Mouse (Mus musculus): Measurements from ENCODE around the gene March7. TPM values are rescaled to one million over a fixed set of nuclear protein-coding genes. Genes with fewer than 3 reads are reported as not detected.

March7 gene
- polyA plus RNA-seq, 1 experiment from 2014 or later = 94.7 TPM

DNA sequence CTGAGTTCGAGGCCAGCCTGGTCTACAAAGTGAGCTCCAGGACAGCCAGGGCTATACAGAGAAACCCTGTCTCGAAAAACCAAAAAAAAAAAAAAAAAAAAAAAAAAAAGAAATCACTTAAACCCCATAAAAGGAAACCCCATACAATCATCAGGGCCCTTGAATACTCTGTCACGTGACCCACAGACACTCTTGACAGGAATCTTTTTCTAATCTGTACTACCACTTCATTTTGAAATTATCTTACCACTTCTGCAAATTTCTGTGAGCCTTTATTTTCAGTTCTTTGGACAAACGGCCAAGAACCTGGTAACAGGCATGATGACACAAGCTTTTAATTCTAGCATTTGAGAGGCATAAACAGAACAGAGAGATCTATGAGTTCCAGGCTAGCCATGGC, 34.6 kb upstream of the March7 start:
- WGBS = 88% methylated on average over 2 of the region's 4 CpGs

DNA sequence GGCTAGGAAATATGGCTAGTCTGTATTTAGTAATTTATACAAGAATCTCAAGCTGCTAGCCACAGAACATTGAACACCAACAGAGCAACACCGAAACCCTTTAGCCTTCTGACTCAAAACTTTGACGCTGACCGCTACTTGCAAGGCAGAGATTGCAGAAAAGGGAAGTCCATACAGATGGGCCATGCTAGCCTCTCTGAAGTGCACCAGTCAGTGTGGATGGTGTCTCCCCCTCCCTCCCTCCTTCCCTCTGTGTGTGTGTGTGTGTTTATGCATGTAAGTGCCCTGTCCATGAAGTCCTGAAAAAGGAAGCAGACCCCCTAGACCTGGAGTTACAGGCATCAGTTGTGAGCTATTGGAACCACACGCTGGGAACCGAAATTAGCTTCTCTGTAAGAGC, 33.6 kb upstream of the March7 start:
- Histone ChIP-seq H3K4me2 (ENCODE audit: low read length) (no peak overlapping the region), H3K27me3 (ENCODE audit: control insufficient read depth, insufficient read depth, low read depth, low read length) (no peaks in the 10 kb centered on the region), H3K9me3 (replicated peaks; ENCODE audit: control insufficient read depth, low read length, poor library complexity, severe bottlenecking) (peaks cover 7% of the 10 kb centered on the region; the same call in 1 of the 2 replicates), H3K4me3 (ENCODE audit: low read depth, low read length) (no peak overlapping the region), H3K4me1 (ENCODE audit: control insufficient read depth, insufficient read depth, low read length) (no peaks in the 10 kb centered on the region), H3K27ac (ENCODE audit: low read length) (no peak overlapping the region), H3K36me3 (ENCODE audit: control insufficient read depth, insufficient read depth, low read length) (no peaks in the 10 kb centered on the region), H3K9ac (ENCODE audit: low read depth, low read length) (no peak overlapping the region)
- no peak for ATAC-seq
- WGBS = 87% methylated on average over 5 of the region's 5 CpGs

More for the DNA sequence above, 34.6 kb upstream of the March7 start:
- H3K27ac ChIP-seq (ENCODE audit: low read length) = no peak overlapping the region
- H3K27me3 ChIP-seq (ENCODE audit: control insufficient read depth, insufficient read depth, low read depth, low read length) = no peaks in the 10 kb centered on the region
- ATAC-seq = no peak
- H3K4me1 ChIP-seq (ENCODE audit: control insufficient read depth, insufficient read depth, low read length) = no peaks in the 10 kb centered on the region
- H3K4me2 ChIP-seq (ENCODE audit: low read length) = no peak overlapping the region
- H3K9me3 ChIP-seq (replicated peaks; ENCODE audit: control insufficient read depth, low read length, poor library complexity, severe bottlenecking) = peaks cover 7% of the 10 kb centered on the region; the same call in 1 of the 2 replicates
- H3K36me3 ChIP-seq (ENCODE audit: control insufficient read depth, insufficient read depth, low read length) = no peaks in the 10 kb centered on the region
- H3K4me3 ChIP-seq (ENCODE audit: low read depth, low read length) = no peak overlapping the region
- no peak overlapping the region for H3K9ac ChIP-seq (ENCODE audit: low read depth, low read length)

DNA sequence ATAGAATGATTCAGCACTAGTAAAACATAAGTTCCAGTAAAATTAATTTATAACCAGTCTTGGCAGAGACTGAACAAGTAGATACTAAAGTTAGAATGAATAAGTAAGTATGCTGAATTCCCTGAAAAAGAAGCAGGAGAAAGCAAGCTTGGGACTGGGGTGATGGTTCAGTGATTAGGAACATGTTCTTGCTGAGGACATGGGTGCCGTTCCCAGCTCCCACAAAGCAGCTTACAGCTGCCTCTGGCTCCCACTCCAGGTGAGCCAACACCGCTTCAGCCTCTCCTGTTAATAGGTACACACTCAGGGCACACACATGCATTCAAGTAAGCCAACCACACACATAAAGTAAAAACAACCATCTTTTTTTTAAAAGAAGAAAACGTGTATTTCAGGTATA, 32.2 kb upstream of the March7 start:
- no peak for ATAC-seq
- H3K27ac ChIP-seq (ENCODE audit: low read length) = no peak overlapping the region
- H3K4me2 ChIP-seq (ENCODE audit: low read length) = no peak overlapping the region
- no peak overlapping the region for H3K9ac ChIP-seq (ENCODE audit: low read depth, low read length)
- H3K4me3 ChIP-seq (ENCODE audit: low read depth, low read length) = no peak overlapping the region
- H3K36me3 ChIP-seq (ENCODE audit: control insufficient read depth, insufficient read depth, low read length) = no peaks in the 10 kb centered on the region
- no peaks in the 10 kb centered on the region for H3K4me1 ChIP-seq (ENCODE audit: control insufficient read depth, insufficient read depth, low read length)
- WGBS = 78% methylated on average over 3 of the region's 3 CpGs
- H3K27me3 ChIP-seq (ENCODE audit: control insufficient read depth, insufficient read depth, low read depth, low read length) = no peaks in the 10 kb centered on the region
- H3K9me3 ChIP-seq (replicated peaks; ENCODE audit: control insufficient read depth, low read length, poor library complexity, severe bottlenecking) = peaks cover 7% of the 10 kb centered on the region; the same call in 1 of the 2 replicates

DNA sequence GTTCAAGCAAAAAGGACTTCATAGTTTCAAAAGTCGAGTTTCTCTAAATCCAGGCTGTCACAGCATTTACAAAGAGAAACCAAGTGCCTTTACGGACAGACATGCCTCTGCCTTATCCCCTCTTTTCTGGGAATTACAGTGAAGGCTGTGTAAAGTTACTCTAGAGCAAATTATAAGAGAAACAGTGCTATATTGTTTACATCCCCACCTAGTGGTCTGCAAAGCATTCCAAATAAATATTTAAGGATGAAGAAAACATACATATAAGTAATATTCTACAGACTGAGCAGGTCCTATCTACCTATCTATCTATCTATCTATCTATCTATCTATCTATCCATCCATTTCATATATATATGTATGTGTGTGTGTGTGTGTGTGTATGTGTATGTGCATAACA, 28.0 kb upstream of the March7 start:
- ATAC-seq = no peak

DNA sequence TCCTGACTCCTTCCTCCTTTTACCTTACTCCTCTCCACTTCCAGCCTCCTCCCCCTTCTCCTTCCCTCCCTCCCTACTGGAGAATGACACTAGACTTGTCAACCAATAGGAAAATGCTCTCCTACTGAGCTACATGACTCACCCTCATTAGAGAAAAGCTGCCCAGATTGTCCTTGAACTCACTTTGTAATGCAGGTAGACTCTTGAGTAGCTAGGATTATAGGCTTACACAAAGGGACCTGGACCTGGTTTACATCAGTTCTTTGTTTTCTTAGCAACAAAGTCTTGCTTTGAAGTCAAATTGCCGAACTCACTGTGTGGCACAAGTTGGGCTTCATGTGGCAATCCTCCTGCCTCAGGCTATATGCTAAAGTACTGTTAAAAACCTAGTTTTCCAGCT, 12.8 kb upstream of the March7 start:
- Histone ChIP-seq H3K36me3 (ENCODE audit: control insufficient read depth, insufficient read depth, low read length) (no peaks in the 10 kb centered on the region), H3K27me3 (ENCODE audit: control insufficient read depth, insufficient read depth, low read depth, low read length) (no peaks in the 10 kb centered on the region), H3K4me3 (ENCODE audit: low read depth, low read length) (no peak overlapping the region), H3K27ac (ENCODE audit: low read length) (no peak overlapping the region), H3K9me3 (replicated peaks; ENCODE audit: control insufficient read depth, low read length, poor library complexity, severe bottlenecking) (no peaks in the 10 kb centered on the region), H3K4me2 (ENCODE audit: low read length) (no peak overlapping the region), H3K4me1 (ENCODE audit: control insufficient read depth, insufficient read depth, low read length) (no peaks in the 10 kb centered on the region), H3K9ac (ENCODE audit: low read depth, low read length) (no peak overlapping the region)
- no peak for ATAC-seq
- 58% methylated on average over 1 of the region's 1 CpGs for WGBS

More for the DNA sequence above, 28.0 kb upstream of the March7 start:
- Histone ChIP-seq H3K27me3 (ENCODE audit: control insufficient read depth, insufficient read depth, low read depth, low read length) (no peaks in the 10 kb centered on the region), H3K4me3 (ENCODE audit: low read depth, low read length) (no peak overlapping the region), H3K9me3 (replicated peaks; ENCODE audit: control insufficient read depth, low read length, poor library complexity, severe bottlenecking) (no peaks in the 10 kb centered on the region), H3K4me1 (ENCODE audit: control insufficient read depth, insufficient read depth, low read length) (no peaks in the 10 kb centered on the region), H3K36me3 (ENCODE audit: control insufficient read depth, insufficient read depth, low read length) (no peaks in the 10 kb centered on the region), H3K27ac (ENCODE audit: low read length) (no peak overlapping the region), H3K9ac (ENCODE audit: low read depth, low read length) (no peak overlapping the region), H3K4me2 (ENCODE audit: low read length) (no peak overlapping the region)
- 63% methylated on average over 2 of the region's 2 CpGs for WGBS

DNA sequence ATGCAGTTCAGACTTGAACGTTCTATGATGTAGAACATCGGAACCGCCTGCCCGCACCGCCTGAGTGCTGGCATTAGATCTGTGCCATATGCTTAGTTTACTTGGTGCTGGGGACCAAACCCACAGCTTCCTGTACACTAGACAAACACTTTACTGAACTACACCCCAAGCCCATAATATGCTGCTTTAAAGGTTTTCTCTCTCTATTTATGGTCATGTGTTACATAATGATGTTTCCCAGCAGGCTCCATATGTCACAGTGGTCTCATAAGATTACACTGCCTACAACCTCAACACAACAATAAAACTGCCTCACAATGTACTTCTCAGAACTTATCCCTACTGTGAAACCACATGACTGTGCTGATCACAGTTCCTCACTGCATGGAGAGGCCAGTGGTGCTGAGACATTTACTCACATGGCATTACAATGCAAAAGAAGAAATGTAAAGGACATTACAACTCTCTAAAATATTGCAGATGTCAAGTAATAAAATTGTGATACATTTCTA, 9.6 kb upstream of the March7 start:
- H3K9ac ChIP-seq (ENCODE audit: low read depth, low read length) = no peak overlapping the region
- peaks cover 2% of the 10 kb centered on the region; the same call in 1 of the 2 replicates for H3K36me3 ChIP-seq (ENCODE audit: control insufficient read depth, insufficient read depth, low read length)
- no peaks in the 10 kb centered on the region for H3K9me3 ChIP-seq (replicated peaks; ENCODE audit: control insufficient read depth, low read length, poor library complexity, severe bottlenecking)
- no peak for ATAC-seq
- no peaks in the 10 kb centered on the region; the same call in 1 of the 2 replicates for H3K27me3 ChIP-seq (ENCODE audit: control insufficient read depth, insufficient read depth, low read depth, low read length)
- 96% methylated on average over 5 of the region's 5 CpGs for WGBS
- no peak overlapping the region for H3K27ac ChIP-seq (ENCODE audit: low read length)
- no peak overlapping the region for H3K4me2 ChIP-seq (ENCODE audit: low read length)
- H3K4me3 ChIP-seq (ENCODE audit: low read depth, low read length) = no peak overlapping the region
- no peaks in the 10 kb centered on the region for H3K4me1 ChIP-seq (ENCODE audit: control insufficient read depth, insufficient read depth, low read length)

DNA sequence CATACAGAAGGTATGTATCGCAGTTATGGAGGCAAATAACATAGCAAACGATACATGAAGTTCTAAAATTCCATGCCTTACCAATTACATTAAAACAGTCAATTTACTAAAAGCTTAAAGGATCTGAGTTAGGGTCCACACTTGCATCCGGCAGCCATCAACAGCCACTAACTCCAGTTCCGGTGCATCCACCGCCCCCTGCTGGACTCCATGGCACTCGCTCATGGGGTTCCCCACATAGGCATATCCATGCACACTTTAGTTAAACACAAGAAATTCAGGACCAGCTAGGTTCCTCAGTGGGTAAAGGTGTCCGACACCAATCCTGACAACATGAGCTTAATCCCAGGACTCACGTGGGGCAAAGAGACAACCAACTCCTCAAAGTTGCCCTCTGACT, 9.0 kb upstream of the March7 start:
- Histone ChIP-seq H3K4me1 (ENCODE audit: control insufficient read depth, insufficient read depth, low read length) (no peaks in the 10 kb centered on the region), H3K27ac (ENCODE audit: low read length) (no peak overlapping the region), H3K27me3 (ENCODE audit: control insufficient read depth, insufficient read depth, low read depth, low read length) (no peaks in the 10 kb centered on the region; the same call in 1 of the 2 replicates), H3K4me2 (ENCODE audit: low read length) (no peak overlapping the region), H3K9me3 (replicated peaks; ENCODE audit: control insufficient read depth, low read length, poor library complexity, severe bottlenecking) (no peaks in the 10 kb centered on the region), H3K4me3 (ENCODE audit: low read depth, low read length) (no peak overlapping the region), H3K36me3 (ENCODE audit: control insufficient read depth, insufficient read depth, low read length) (peaks cover 2% of the 10 kb centered on the region; the same call in 1 of the 2 replicates), H3K9ac (ENCODE audit: low read depth, low read length) (no peak overlapping the region)
- 48% methylated on average over 8 of the region's 8 CpGs for WGBS
- ATAC-seq = no peak

DNA sequence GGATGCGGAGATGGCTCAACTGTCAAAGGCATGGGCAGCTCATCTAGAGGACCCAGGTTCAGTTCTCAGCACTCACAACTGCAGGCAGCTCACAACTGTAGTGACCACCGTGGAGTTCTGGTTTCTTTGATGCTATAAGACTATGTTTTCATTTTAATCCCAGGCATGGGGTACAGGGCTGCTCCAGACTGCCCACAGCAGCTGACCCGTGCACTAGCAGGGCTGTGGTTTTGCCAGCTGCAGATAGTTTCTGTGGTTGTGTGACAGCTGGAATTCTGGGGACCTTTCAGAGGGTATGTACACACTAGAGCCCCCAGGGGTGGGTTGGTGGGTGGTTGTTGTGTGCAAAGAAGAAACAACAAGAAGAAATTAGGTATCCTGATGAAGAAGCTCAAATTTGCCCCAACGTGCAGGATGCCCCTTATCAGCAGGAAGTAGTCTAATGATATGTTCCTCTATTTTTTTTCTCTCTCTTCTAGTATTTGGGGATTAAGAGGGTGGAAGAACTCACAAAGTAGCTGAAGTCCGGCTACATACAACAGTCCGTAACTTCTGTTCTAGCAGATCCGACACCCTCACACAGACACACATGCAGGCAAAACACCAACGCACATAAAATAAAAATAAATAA, 6.7 kb upstream of the March7 start:
- H3K9me3 ChIP-seq (replicated peaks; ENCODE audit: control insufficient read depth, low read length, poor library complexity, severe bottlenecking) = no peaks in the 10 kb centered on the region
- peaks cover 8% of the 10 kb centered on the region for H3K4me1 ChIP-seq (ENCODE audit: control insufficient read depth, insufficient read depth, low read length)
- peaks cover 2% of the 10 kb centered on the region; the same call in 1 of the 2 replicates for H3K36me3 ChIP-seq (ENCODE audit: control insufficient read depth, insufficient read depth, low read length)
- H3K27me3 ChIP-seq (ENCODE audit: control insufficient read depth, insufficient read depth, low read depth, low read length) = no peaks in the 10 kb centered on the region; the same call in 1 of the 2 replicates
- no peak overlapping the region for H3K4me2 ChIP-seq (ENCODE audit: low read length)
- no peak overlapping the region for H3K4me3 ChIP-seq (ENCODE audit: low read depth, low read length)
- 93% methylated on average over 8 of the region's 8 CpGs for WGBS
- H3K9ac ChIP-seq (ENCODE audit: low read depth, low read length) = no peak overlapping the region
- no peak overlapping the region for H3K27ac ChIP-seq (ENCODE audit: low read length)
- no peak for ATAC-seq

DNA sequence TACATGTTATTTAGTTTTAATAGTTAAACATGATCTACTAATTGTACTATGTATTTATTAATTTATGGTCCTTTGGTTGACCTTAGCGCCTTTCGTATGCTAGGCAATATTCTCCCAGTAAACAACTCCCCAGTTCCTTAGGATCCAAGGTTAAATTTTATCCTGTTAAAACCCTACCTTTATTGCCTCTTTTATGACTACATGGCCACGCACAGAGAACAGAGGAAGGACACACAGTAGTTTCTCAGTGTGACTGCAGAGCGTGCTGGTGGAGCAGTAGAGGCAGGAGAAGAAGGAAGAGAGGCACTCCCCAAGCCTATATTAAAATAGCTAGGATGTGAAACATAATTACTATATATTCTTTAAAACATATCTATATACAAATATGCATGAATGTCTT, 6.0 kb upstream of the March7 start:
- H3K4me1 ChIP-seq (ENCODE audit: control insufficient read depth, insufficient read depth, low read length) = peaks cover 12% of the 10 kb centered on the region
- no peaks in the 10 kb centered on the region; the same call in 1 of the 2 replicates for H3K27me3 ChIP-seq (ENCODE audit: control insufficient read depth, insufficient read depth, low read depth, low read length)
- peaks cover 2% of the 10 kb centered on the region; the same call in 1 of the 2 replicates for H3K36me3 ChIP-seq (ENCODE audit: control insufficient read depth, insufficient read depth, low read length)
- H3K9me3 ChIP-seq (replicated peaks; ENCODE audit: control insufficient read depth, low read length, poor library complexity, severe bottlenecking) = no peaks in the 10 kb centered on the region
- H3K4me3 ChIP-seq (ENCODE audit: low read depth, low read length) = no peak overlapping the region
- ATAC-seq = no peak
- WGBS = 95% methylated on average over 4 of the region's 4 CpGs
- no peak overlapping the region for H3K9ac ChIP-seq (ENCODE audit: low read depth, low read length)
- no peak overlapping the region for H3K27ac ChIP-seq (ENCODE audit: low read length)
- H3K4me2 ChIP-seq (ENCODE audit: low read length) = no peak overlapping the region

Measured in midbrain, embryonic 16.5 days (tissue).